Mouse (Mus musculus) heart, embryonic 14.5 days (tissue): Measurements from ENCODE around the gene Adsl. TPM values are rescaled to one million over a fixed set of nuclear protein-coding genes. Genes with fewer than 3 reads are reported as not detected.
"Not testable (repeated sequence)": the region's sequence is repeated elsewhere in the genome, so short reads cannot be mapped to it uniquely, and the experiment has no call there.

ENCODE experiments used
- ATAC-seq: fragments of 200-750 bp; cut with Nextera tagmentation; 2 replicates; pipeline ENCODE4 v1.8.0; 2017; ENCODE audit warnings: low read depth, moderate TSS enrichment; ENCODE audit not compliant: insufficient number of reproducible peaks, insufficient read depth, low FRiP score
- H3K27ac ChIP-seq, 2 experiments: fragments of 200-500 bp in 1 of 2; fragments of 300-500 bp in 1 of 2; sonication (generic) in 1 of 2; replicated peaks in 1 of 2; 2 replicates each; pipeline ENCODE4 v1.5.1; 2012 to 2014; ENCODE audit warnings: low read depth in 2 of 2, low read length in 2 of 2, control low read depth in 1 of 2, mild to moderate bottlenecking in 1 of 2, mixed read lengths in 1 of 2; ENCODE audit not compliant: control insufficient read depth in 1 of 2, insufficient read depth in 1 of 2
- H3K27me3 ChIP-seq: fragments of 300-500 bp; sonication (generic); 2 replicates; pipeline ENCODE4 v1.6.1; 2014; ENCODE audit warnings: mild to moderate bottlenecking, low read length, control low read depth; ENCODE audit not compliant: control insufficient read depth, insufficient read depth
- H3K36me3 ChIP-seq: fragments of 300-500 bp; sonication (generic); 2 replicates; pipeline ENCODE4 v1.6.1; 2014; ENCODE audit warnings: mild to moderate bottlenecking, control low read depth, low read length, mixed read lengths; ENCODE audit not compliant: control insufficient read depth, insufficient read depth
- H3K4me1 ChIP-seq, 2 experiments: fragments of 200-500 bp in 1 of 2; fragments of 300-500 bp in 1 of 2; sonication (generic) in 1 of 2; 2 replicates each; pipeline ENCODE4 v1.6.1; 2012 to 2014; ENCODE audit warnings: low read length in 2 of 2, control low read depth in 1 of 2, mixed read lengths in 1 of 2; ENCODE audit not compliant: control insufficient read depth in 2 of 2, insufficient read depth in 2 of 2
- H3K4me2 ChIP-seq: fragments of 300-500 bp; sonication (generic); 2 replicates; pipeline ENCODE4 v1.6.1; 2014; ENCODE audit warnings: mild to moderate bottlenecking, low read length
- H3K4me3 ChIP-seq, 2 experiments: fragments of 200-500 bp in 1 of 2; fragments of 300-500 bp in 1 of 2; sonication (generic) in 1 of 2; 2 replicates each; pipeline ENCODE4 v1.5.1; 2012 to 2014; ENCODE audit warnings: low read length in 2 of 2, mild to moderate bottlenecking in 2 of 2, control low read depth in 1 of 2, low read depth in 1 of 2, moderate library complexity in 1 of 2; ENCODE audit not compliant: control insufficient read depth in 1 of 2, insufficient read depth in 1 of 2
- H3K9ac ChIP-seq: fragments of 300-500 bp; sonication (generic); 2 replicates; pipeline ENCODE4 v1.6.1; 2014; ENCODE audit warnings: mild to moderate bottlenecking, low read length
- H3K9me3 ChIP-seq: fragments of 300-500 bp; sonication (generic); 2 replicates; pipeline ENCODE4 v1.6.1; 2016; ENCODE audit warnings: low read length, control low read depth; ENCODE audit not compliant: control insufficient read depth
- WGBS: fragments of 180-500 bp; shearing (Covaris S2); extraction: QIAGEN DNeasy Blood & Tissue Kit; methylation state at CpG from one replicate; pipeline ENCODE4 v1.1.7; 2014; 5-methylcytosine and 5-hydroxymethylcytosine counted together
- polyA plus RNA-seq: library from polyadenylated mRNA; unstranded; fragments of >200 nt; fragmentation: Nextera tagmentation; extraction: Ambion mirVana; gene quantifications from 2 replicates; pipeline ENCODE4 v1.2.1, GENCODE M21; 2014

Adsl gene
- polyA plus RNA-seq, 1 experiment from 2014 or later: 149 TPM

- not testable (repeated sequence) for H3K27ac ChIP-seq, H3K27me3 ChIP-seq, H3K4me2 ChIP-seq, H3K9me3 ChIP-seq, H3K4me1 ChIP-seq, ATAC-seq, H3K4me3 ChIP-seq, H3K9ac ChIP-seq
- WGBS: 85% methylated on average over 23 of the region's 23 CpGs
- peaks cover 75% of the 10 kb centered on the region for H3K36me3 ChIP-seq
Observed at GRCm38 (mm10) chr15:80930676-80931320, 17.5 kb upstream of the Adsl start.

GRCm38 (mm10) chr15:80931345-80931960 lies 16.8 kb upstream of the Adsl start:
- no peak overlapping the region for H3K4me3 ChIP-seq
- H3K36me3 ChIP-seq: peaks cover 72% of the 10 kb centered on the region
- ATAC-seq: no peak
- no peaks in the 10 kb centered on the region; a peak in 1 of 4 replicates for H3K4me1 ChIP-seq
- no peaks in the 10 kb centered on the region for H3K9me3 ChIP-seq
- no peaks in the 10 kb centered on the region for H3K27me3 ChIP-seq
- no peak overlapping the region for H3K4me2 ChIP-seq
- WGBS: 76% methylated on average over 9 of the region's 9 CpGs
- no peak overlapping the region for H3K27ac ChIP-seq
- H3K9ac ChIP-seq: no peak overlapping the region

GRCm38 (mm10) chr15:80934841-80935240 lies 13.4 kb upstream of the Adsl start:
- Histone ChIP-seq H3K4me2 (no peak overlapping the region), H3K4me3 (no peak overlapping the region), H3K27ac (no peak overlapping the region), H3K9me3 (no peaks in the 10 kb centered on the region), H3K27me3 (no peaks in the 10 kb centered on the region), H3K9ac (no peak overlapping the region), H3K36me3 (peaks cover 57% of the 10 kb centered on the region), H3K4me1 (no peaks in the 10 kb centered on the region; a peak in 1 of 4 replicates)
- no peak for ATAC-seq
- WGBS: 89% methylated on average over 5 of the region's 5 CpGs

- WGBS: 59% methylated on average over 3 of the region's 3 CpGs
- peaks cover 58% of the 10 kb centered on the region for H3K36me3 ChIP-seq
- no peak for ATAC-seq
- H3K9ac ChIP-seq: no peak overlapping the region
- H3K9me3 ChIP-seq: no peaks in the 10 kb centered on the region
- no peak overlapping the region for H3K4me2 ChIP-seq
- no peaks in the 10 kb centered on the region; a peak in 1 of 4 replicates for H3K4me1 ChIP-seq
- no peak overlapping the region for H3K4me3 ChIP-seq
- H3K27me3 ChIP-seq: no peaks in the 10 kb centered on the region
- H3K27ac ChIP-seq: no peak overlapping the region
Observed at GRCm38 (mm10) chr15:80936686-80937085, 11.6 kb upstream of the Adsl start.

GRCm38 (mm10) chr15:80938615-80939014 lies 9.7 kb upstream of the Adsl start:
- no peak for ATAC-seq
- Histone ChIP-seq H3K27ac (no peak overlapping the region), H3K9me3 (no peaks in the 10 kb centered on the region), H3K36me3 (peaks cover 45% of the 10 kb centered on the region), H3K27me3 (no peaks in the 10 kb centered on the region), H3K4me2 (no peak overlapping the region), H3K4me3 (no peak overlapping the region), H3K9ac (no peak overlapping the region), H3K4me1 (no peaks in the 10 kb centered on the region)
- 75% methylated on average over 4 of the region's 4 CpGs for WGBS

- Histone ChIP-seq H3K27ac (no peak overlapping the region), H3K4me2 (no peak overlapping the region), H3K4me1 (no peaks in the 10 kb centered on the region), H3K36me3 (peaks cover 37% of the 10 kb centered on the region), H3K9ac (no peak overlapping the region), H3K27me3 (no peaks in the 10 kb centered on the region), H3K4me3 (no peak overlapping the region), H3K9me3 (no peaks in the 10 kb centered on the region)
- WGBS: 41% methylated on average over 5 of the region's 5 CpGs
- no peak for ATAC-seq
Observed at GRCm38 (mm10) chr15:80939401-80939800, 8.9 kb upstream of the Adsl start.

- Histone ChIP-seq H3K27me3 (no peaks in the 10 kb centered on the region), H3K9me3 (no peaks in the 10 kb centered on the region), H3K27ac (no peak overlapping the region), H3K4me3 (no peak overlapping the region), H3K4me1 (no peaks in the 10 kb centered on the region), H3K36me3 (peaks cover 24% of the 10 kb centered on the region), H3K9ac (no peak overlapping the region), H3K4me2 (no peak overlapping the region)
- 90% methylated on average over 6 of the region's 6 CpGs for WGBS
- no peak for ATAC-seq
Observed at GRCm38 (mm10) chr15:80941468-80942040, 6.7 kb upstream of the Adsl start.
